Mouse (Mus musculus) C2C12 (cell line): Measurements from ENCODE around the gene Psmb9. TPM values are rescaled to one million over a fixed set of nuclear protein-coding genes. Genes with fewer than 3 reads are reported as not detected.

Source experiments
- H3K27me3 ChIP-seq: one replicate; pipeline ENCODE4 v1.6.1; 2011; ENCODE audit not compliant: control insufficient read depth, insufficient read depth, insufficient read length
- H3K36me3 ChIP-seq: one replicate; pipeline ENCODE4 v1.6.1; 2011; ENCODE audit not compliant: control insufficient read depth, insufficient read depth
- H3K4me3 ChIP-seq: one replicate; pipeline ENCODE4 v1.5.1; 2011; ENCODE audit warnings: mild to moderate bottlenecking, control low read depth; ENCODE audit not compliant: poor library complexity, insufficient read depth, severe bottlenecking
- H3K79me2 ChIP-seq: one replicate; pipeline ENCODE4 v1.6.1; 2011; ENCODE audit not compliant: control insufficient read depth, insufficient read depth
- H3K79me3 ChIP-seq: one replicate; pipeline ENCODE4 v1.6.1; 2011; ENCODE audit warnings: low read depth, control low read depth
- H3ac ChIP-seq: one replicate; pipeline ENCODE3; 2011; ENCODE audit warnings: low read depth; ENCODE audit not compliant: control insufficient read depth, insufficient read length
- CEBPB ChIP-seq: IDR thresholded peaks from one replicate; pipeline ENCODE4 v1.6.1; 2011; ENCODE audit warnings: low read depth, mild to moderate bottlenecking, control low read depth, moderate library complexity
- CTCF ChIP-seq: IDR thresholded peaks from one replicate; pipeline ENCODE4 v1.5.1; 2011; ENCODE audit not compliant: control insufficient read depth, insufficient read depth, insufficient read length
- FOSL1 ChIP-seq: IDR thresholded peaks from one replicate; pipeline ENCODE4 v1.8.0; 2011; ENCODE audit warnings: mild to moderate bottlenecking, low read length; ENCODE audit not compliant: poor library complexity, insufficient read depth, severe bottlenecking
- MAX ChIP-seq: IDR thresholded peaks from one replicate; pipeline ENCODE4 v1.6.1; 2011; ENCODE audit warnings: mild to moderate bottlenecking, control low read depth
- MYOD1 ChIP-seq: IDR thresholded peaks from one replicate; pipeline ENCODE4 v1.6.1; 2011; ENCODE audit warnings: low read depth; ENCODE audit not compliant: control insufficient read depth, insufficient read length
- MYOG ChIP-seq: IDR thresholded peaks from one replicate; pipeline ENCODE4 v1.6.1; 2011; ENCODE audit not compliant: control insufficient read depth, insufficient read length; ENCODE audit errors: extremely low read depth
- USF1 ChIP-seq: IDR thresholded peaks from one replicate; pipeline ENCODE4 v1.6.1; 2011; ENCODE audit warnings: low read depth, mild to moderate bottlenecking, control low read depth, moderate library complexity
- polyA plus RNA-seq: library from polyadenylated mRNA; unstranded; fragments of >200 nt; fragmentation: generic; extraction: Trizol; gene quantifications from one replicate; pipeline ENCODE4 v1.2.1, GENCODE M21; 2012; ENCODE audit warnings: missing spikeins

Psmb9 gene
- polyA plus RNA-seq, 1 experiment = 0.07 TPM

GRCm38 (mm10) chr17:34193468-34193867 lies 5.9 kb upstream of the Psmb9 start:
- H3K79me3 ChIP-seq = no peaks in the 10 kb centered on the region
- no peaks in the 10 kb centered on the region for H3K36me3 ChIP-seq
- H3K79me2 ChIP-seq = no peaks in the 10 kb centered on the region
- TF ChIP-seq CTCF = no peak
- TF ChIP-seq MYOG = no peak
- TF ChIP-seq USF1 = no peak
- TF ChIP-seq MYOD1 = no peak
- no peak for TF ChIP-seq CEBPB
- TF ChIP-seq MAX = no peak
- TF ChIP-seq FOSL1 = no peak
- no peak overlapping the region for H3ac ChIP-seq
- H3K27me3 ChIP-seq = peaks cover 68% of the 10 kb centered on the region
- no peak overlapping the region for H3K4me3 ChIP-seq

- no peaks in the 10 kb centered on the region for H3K36me3 ChIP-seq
- H3K79me2 ChIP-seq = no peaks in the 10 kb centered on the region
- H3K79me3 ChIP-seq = no peaks in the 10 kb centered on the region
- peaks cover 65% of the 10 kb centered on the region for H3K27me3 ChIP-seq
- TF ChIP-seq USF1 (no peak), MYOG (no peak), MAX (no peak), MYOD1 (no peak), CEBPB (no peak), FOSL1 (no peak), CTCF (no peak)
- no peak overlapping the region for H3K4me3 ChIP-seq
- H3ac ChIP-seq = no peak overlapping the region
These were observed 5.3 kb upstream of the Psmb9 start for GRCm38 (mm10) chr17:34192852-34193251.

GRCm38 (mm10) chr17:34188986-34189385 lies 1.4 kb upstream of the Psmb9 start:
- H3K36me3 ChIP-seq = no peaks in the 10 kb centered on the region
- H3K27me3 ChIP-seq = peaks cover 59% of the 10 kb centered on the region
- no peak overlapping the region for H3K4me3 ChIP-seq
- no peaks in the 10 kb centered on the region for H3K79me3 ChIP-seq
- TF ChIP-seq MYOD1 = no peak
- TF ChIP-seq CEBPB = no peak
- no peak for TF ChIP-seq FOSL1
- TF ChIP-seq MYOG = no peak
- TF ChIP-seq MAX = no peak
- TF ChIP-seq USF1 = no peak
- no peak for TF ChIP-seq CTCF
- H3ac ChIP-seq = no peak overlapping the region
- no peaks in the 10 kb centered on the region for H3K79me2 ChIP-seq

- H3K79me3 ChIP-seq = no peaks in the 10 kb centered on the region
- H3ac ChIP-seq = peak overlapping the region; percentile 27
- no peak for TF ChIP-seq CTCF
- no peak for TF ChIP-seq MYOG
- no peak for TF ChIP-seq MAX
- no peak for TF ChIP-seq MYOD1
- TF ChIP-seq CEBPB = no peak
- no peak for TF ChIP-seq USF1
- TF ChIP-seq FOSL1 = no peak
- H3K4me3 ChIP-seq = peak overlapping the region; percentile 30
- H3K27me3 ChIP-seq = peaks cover 60% of the 10 kb centered on the region
- no peaks in the 10 kb centered on the region for H3K36me3 ChIP-seq
- no peaks in the 10 kb centered on the region for H3K79me2 ChIP-seq
These were observed 446 bp upstream of the Psmb9 start for GRCm38 (mm10) chr17:34188010-34188409.

GRCm38 (mm10) chr17:34186885-34187260 lies 691 bp downstream of the Psmb9 start:
- H3K27me3 ChIP-seq = peaks cover 55% of the 10 kb centered on the region

GRCm38 (mm10) chr17:34185526-34185925 lies 2.0 kb downstream of the Psmb9 start:
- no peak overlapping the region for H3K4me3 ChIP-seq
- TF ChIP-seq CTCF = no peak
- no peak for TF ChIP-seq MYOG
- TF ChIP-seq CEBPB = no peak
- TF ChIP-seq MAX = no peak
- TF ChIP-seq USF1 = no peak
- no peak for TF ChIP-seq FOSL1
- no peak for TF ChIP-seq MYOD1
- H3K27me3 ChIP-seq = peaks cover 51% of the 10 kb centered on the region
- no peaks in the 10 kb centered on the region for H3K36me3 ChIP-seq
- no peaks in the 10 kb centered on the region for H3K79me3 ChIP-seq
- no peaks in the 10 kb centered on the region for H3K79me2 ChIP-seq
- no peak overlapping the region for H3ac ChIP-seq

More at GRCm38 (mm10) chr17:34186885-34187260, 691 bp downstream of the Psmb9 start:
- no peaks in the 10 kb centered on the region for H3K79me2 ChIP-seq
- no peaks in the 10 kb centered on the region for H3K79me3 ChIP-seq
- H3K36me3 ChIP-seq = no peaks in the 10 kb centered on the region
- peak overlapping the region; percentile 30 for H3K4me3 ChIP-seq
- peak overlapping the region; percentile 42 for H3ac ChIP-seq
- TF ChIP-seq USF1 (no peak), MYOG (no peak)
